Mouse (Mus musculus) B cell, adult 67 days (primary cell): Measurements from ENCODE around the gene Kras. TPM values are rescaled to one million over a fixed set of nuclear protein-coding genes. Genes with fewer than 3 reads are reported as not detected.

Experiments
- total RNA-seq, 2 experiments: library from RNA; stranded (reverse); gene quantifications; 4 replicates each; pipeline ENCODE4 v1.2.4; 2023

The Kras gene
- 100 to 1,000 TPM; 116 to 125 TPM for total RNA-seq

GRCm38 (mm10) chr6:145250185-145250791 is at the start of gene Kras:
TSS of gene Kras (minus strand) at chr6:145250239.

GRCm38 (mm10) chr6:145210816-145211338 is 39.2 kb downstream of the Kras start, which contains the start of the genes Casc1 and Etfrf1:
TSS of gene Casc1 (minus strand) at chr6:145211005.
TSS of gene Etfrf1 (plus strand) at chr6:145211134.

Other genes starting within 250 kb of the Kras start
- gene Bcat1, start 174.1 kb downstream of the Kras start, total RNA-seq: 1 to 10 TPM in 1 of 2 experiments, under 1 TPM in 1; 0.38 to 1.8 TPM
- gene Lrmp, start 134.6 kb downstream of the Kras start, total RNA-seq: 100 to 1,000 TPM; 346 to 422 TPM
- 1 to 10 TPM; 1.3 to 3.2 TPM for gene Casc1, start 39.2 kb downstream of the Kras start, total RNA-seq
- gene Etfrf1, start 39.1 kb downstream of the Kras start, total RNA-seq: 10 to 100 TPM; 13.9 to 15.9 TPM